Mouse (Mus musculus): ENCODE measurements at regions not wholly inside any gene's neighbourhood (a gene's known extent, or its start where the extent isn't known, plus 50 kb on each side); places are given as distances from the start of the nearest gene placed in this dataset.

DNA sequence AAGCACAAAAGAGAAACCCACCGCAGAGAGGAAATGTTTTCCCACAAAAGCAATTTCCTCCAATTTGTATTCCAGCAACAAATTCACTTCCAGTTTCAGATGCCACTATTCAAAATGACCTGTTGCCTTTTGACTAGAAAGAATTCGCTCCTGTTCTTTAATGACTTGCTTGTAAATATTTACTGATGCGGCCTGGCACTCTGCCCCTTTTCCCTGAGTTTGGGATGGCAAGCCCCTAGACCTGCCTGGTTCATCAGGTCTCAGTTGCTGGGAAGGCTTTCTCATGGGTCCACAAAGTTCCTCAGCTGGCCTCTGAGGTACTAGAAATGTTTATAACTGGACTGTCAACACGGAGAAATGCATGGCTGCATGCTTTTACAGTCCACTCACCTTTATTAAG lies 161.7 kb upstream of the Phactr1 start:
- no peak for ATAC-seq

- no peak for ATAC-seq
These were observed 157.9 kb upstream of the Phactr1 start for GRCm38 (mm10) chr13:42522553-42522952.

DNA sequence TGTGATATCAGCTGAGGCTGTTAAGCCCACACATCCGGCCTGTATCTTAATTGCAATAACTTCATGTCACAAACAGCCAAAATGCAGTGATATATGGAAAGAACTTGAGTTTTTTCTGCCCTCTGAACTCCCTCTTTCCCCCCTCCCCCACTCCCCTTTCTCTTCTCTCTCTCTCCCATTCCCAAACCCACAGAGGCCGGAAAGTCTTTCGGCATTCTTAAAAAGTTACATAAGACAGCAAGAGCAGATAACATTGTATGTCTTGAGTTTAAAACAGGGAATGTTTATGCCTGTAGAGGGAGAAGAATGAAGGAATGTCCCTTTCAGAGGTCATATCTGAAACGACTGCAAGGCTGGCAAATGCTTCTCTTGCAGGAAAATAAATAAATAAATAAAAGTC lies 154.3 kb upstream of the Phactr1 start:
- no peak for ATAC-seq

GRCm38 (mm10) chr13:42526966-42527365 lies 153.5 kb upstream of the Phactr1 start:
- ATAC-seq: no peak

DNA sequence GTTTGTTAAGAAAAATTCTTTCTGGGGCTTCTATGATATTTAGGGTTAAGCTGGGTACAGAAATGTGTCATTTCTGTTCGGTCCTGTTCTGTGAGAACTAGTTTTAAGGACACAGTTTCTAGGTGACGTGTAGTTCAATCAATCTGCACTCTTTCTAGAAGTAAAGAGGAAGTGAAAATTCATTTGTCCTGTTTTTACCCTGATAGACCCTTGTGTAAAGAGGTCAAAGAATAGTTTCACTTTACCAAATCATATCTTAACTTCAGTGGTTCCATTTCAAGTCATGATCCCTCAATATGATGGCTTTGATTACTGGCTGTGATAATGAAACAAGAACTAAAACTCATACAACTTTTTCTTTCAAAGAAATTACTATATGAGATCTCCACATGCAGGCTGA lies 152.3 kb upstream of the Phactr1 start:
- ATAC-seq: no peak

DNA sequence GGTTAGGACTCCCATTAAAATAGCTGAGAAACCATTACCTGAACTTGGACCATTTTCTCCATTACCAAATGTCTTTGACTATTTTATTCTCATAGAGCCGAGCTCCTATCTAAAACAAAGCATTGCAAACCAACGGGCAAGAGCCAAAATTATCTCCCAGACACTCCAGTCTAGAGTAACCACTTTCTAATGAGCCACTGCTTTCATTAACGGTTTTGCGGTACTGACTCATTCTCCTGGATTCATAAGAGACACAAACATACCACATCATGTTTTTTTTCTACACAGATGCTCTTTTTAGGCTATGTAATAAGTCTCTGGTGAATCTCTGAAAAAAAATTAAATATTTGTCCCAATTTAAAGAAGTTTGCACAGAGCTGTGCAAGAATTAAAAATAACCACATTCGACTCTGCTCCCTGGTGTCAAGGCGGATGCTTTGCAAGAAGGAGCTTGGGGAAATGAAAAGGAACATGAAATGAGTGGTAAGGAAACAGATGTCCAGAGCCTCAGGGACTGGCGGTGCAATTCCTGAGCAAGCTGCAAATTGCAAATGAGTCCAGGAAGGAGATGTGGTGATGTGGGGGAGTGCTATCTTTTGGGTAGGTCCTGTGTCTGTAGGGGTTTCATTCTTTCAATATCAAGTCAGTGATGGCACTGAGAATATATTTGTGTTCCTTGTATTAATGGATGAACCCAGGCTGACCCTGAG lies 143.8 kb upstream of the Phactr1 start:
- ATAC-seq: no peak

DNA sequence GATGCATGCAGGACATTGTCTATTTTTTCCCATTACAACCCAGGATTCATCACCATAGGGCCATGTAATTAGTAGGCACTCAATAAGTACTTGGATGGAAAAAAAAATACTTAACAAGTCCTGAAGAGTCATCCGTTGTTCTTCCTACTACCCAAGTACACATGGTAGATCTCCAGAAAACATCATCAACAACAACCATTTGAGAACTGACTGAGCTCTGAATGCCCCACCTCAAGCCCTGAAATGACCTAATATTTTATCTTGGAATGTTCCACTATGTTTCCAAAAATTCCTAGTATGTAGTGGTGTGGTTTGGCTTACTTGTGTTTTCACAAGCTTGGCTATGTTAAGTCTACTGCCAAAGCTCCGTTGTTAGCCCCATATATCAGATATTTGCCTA lies 142.4 kb upstream of the Phactr1 start:
- no peak for ATAC-seq

DNA sequence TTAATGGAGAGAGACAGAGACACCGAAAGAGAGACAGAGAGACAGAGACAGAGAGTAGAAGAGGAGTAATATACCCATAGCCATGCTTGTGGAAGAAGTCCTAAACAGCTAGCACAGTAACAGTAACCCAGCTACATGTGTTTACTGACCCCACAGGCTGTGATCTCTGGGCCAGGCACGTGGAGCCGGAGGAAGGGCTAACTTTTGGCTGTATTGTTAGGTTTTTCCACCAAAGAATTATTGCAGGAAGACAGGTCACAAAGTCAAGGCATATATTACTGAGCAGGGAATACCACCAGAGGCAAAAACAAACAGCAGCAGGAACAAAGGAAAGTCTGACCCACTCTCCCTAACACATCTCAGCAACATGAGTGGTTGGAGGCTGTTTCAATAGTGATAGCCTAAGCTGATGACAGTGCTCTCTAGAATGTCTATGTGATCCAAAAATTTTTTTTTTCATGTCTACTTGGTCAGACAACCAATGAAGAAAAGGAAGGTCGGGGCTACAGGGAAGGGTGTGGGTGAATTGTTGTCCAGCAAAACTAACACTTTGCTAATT lies 135.8 kb upstream of the Phactr1 start:
- ATAC-seq: no peak

GRCm38 (mm10) chr13:42546389-42546788 lies 134.0 kb upstream of the Phactr1 start:
- ATAC-seq: no peak

GRCm38 (mm10) chr13:42546851-42547250 lies 133.6 kb upstream of the Phactr1 start:
- ATAC-seq: no peak

- no peak for ATAC-seq
These were observed 131.3 kb upstream of the Phactr1 start for GRCm38 (mm10) chr13:42549021-42549559.

DNA sequence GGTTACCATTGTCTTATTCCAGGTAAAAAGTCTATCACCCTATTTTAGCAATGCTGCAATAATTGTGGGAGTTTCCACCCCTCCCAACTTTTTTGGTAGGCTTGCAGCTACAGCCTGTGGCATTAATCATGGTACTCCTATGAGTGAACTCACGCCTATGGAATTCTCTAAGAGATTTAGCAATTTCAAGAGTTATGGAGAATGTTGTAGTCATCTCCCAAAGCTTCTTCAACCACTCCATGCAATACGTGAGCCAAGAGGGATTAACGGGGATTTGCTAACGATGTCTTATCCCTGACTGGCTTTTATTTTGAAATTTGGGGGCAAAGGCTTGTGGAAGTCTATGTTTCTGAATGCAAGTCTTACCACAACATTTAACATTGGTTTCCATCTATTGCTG lies 125.5 kb upstream of the Phactr1 start:
- no peak for ATAC-seq

DNA sequence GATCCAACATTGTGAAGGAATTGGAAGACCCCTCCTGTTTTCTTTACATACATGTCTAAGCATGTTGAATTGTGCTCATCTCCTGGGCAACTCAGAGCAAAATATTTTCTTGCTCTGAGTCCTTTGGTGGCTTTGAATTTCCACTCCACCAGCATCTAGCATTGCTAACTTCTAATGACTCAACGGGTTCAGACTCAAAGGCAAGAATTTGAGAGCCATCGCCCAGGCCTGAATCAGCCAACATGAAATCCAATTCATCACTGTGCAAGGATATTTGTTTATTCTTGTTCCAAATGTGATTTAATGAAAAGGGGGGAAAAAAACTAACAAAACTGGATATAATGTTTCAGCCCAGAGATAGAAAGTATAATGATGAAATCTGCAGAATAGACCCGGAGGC lies 121.9 kb upstream of the Phactr1 start:
- no peak for ATAC-seq

GRCm38 (mm10) chr13:42561446-42561845 lies 119.0 kb upstream of the Phactr1 start:
- no peak for ATAC-seq

DNA sequence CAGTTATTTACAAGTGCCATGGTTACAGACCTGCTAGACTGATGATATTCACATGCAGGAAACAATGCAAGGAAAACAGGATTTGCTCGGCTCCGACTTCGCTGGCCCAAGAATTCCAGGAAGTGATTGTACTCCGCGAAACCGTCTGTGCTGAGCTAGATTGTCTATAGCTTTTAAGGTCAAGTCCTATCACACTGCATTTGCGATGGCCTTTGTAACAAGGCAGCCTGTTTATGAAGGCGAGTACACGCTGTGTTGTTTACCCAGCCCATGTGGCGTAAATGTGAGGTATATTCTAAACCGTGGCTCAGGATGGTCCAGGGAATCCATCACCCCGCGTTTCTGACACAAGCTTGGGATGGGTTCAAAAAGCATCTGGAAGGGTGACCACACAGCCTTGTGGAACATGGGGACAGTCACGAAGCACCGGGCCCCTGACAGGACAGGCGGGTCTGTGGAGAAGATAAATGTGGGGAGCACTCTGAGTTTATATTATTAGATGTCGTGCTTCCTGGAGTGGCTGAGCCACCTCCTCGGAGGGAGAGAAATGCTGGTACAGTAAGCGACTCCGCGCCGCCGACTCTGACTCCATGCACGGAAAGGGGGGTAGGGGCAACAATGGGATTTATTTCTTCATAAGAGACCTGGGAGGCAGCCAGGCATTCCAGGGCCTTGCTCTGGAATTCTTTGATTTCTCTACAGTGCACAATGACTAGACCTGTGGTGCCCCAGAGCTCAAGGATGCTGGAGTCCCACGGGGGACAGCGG lies 114.9 kb upstream of the Phactr1 start:
- ATAC-seq: no peak

DNA sequence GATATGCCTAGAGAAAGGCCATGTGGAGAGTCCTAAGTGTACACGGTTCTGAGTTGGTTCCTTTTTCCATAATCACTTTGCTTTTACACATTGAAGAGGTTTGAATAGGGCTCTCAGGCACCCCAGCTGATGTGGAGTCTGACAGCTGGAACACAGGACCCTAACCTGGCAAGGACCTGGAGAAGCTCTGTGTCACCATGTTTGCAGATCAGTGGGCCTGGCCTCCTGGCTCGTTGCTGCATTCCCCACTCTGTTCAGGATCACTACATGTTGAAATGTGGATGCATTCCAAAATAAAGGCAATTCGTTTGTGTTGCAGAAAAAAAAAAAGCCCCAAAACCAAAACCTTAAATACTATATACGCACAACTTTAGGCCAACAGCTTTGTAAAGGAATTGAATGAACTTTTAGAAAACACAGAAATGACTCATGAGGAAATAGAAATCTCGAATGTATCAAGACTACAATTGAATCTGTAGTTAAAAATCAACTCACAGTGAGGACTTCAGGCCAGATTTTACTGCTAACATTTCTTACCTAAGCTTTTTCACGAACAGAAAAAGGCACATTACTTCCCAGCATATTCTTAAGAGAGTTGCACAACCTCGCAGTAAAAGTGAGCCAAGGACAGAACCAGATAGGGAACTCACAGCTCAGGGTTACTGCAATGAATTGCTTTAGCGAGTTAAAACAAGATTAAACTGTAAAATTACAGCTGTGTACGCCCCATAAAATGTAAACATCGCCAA lies 109.6 kb upstream of the Phactr1 start:
- no peak for ATAC-seq

GRCm38 (mm10) chr13:42574189-42574588 lies 106.2 kb upstream of the Phactr1 start:
- ATAC-seq: no peak

DNA sequence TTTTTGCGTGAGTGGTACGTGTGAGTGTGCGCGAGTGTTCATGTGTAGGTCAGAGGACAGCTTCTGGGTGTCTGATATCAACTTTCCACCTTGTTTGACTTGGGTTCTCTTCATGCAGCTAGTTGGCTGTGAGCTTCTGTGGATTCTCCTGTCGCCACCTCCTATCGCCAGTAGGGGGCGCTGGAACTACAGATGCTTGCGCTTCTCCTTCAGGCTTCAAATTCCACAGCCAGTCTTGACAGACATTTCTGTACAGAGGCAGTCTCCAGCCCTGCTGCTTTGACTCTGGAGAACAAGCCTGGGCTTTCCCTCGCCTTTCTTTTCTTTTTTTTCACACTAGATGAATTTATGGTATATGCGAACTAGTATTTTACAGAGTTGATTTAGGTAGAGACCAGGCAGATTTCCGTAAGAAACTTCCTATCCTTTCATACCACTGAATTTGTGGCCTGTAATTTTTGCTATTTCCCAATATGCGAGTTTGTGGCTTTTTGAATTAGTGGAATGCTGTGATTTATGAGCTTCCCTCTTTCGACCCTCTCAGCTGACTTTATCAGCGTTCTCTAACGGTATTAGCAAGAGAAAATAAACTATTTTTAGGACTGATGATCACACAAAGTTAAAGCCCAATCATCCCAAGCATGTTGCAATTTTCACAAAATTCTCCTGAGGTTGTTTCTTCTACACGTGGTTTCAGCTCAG lies 104.5 kb upstream of the Phactr1 start:
- no peak for ATAC-seq

DNA sequence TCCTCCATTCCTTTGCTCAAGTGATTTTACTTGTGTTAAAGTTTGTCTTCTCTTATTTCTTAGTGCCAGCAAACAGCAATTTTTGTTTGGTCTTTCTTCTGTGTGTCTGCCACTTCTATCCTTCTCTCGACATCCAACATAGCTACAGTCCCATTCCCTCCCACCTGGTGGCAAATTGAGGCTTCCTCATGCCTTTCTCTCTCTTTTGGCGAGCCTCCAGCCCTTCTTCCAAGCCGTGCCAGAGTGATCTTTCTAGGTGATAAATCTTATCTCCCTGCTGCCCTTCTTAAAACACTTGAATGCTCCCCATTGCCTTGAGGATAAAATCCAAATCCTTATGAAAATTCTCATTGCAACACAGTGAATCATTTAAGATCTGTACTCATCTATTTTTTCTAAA lies 101.0 kb upstream of the Phactr1 start:
- ATAC-seq: no peak

GRCm38 (mm10) chr13:42589136-42589535 lies 91.3 kb upstream of the Phactr1 start:
- no peak for ATAC-seq

DNA sequence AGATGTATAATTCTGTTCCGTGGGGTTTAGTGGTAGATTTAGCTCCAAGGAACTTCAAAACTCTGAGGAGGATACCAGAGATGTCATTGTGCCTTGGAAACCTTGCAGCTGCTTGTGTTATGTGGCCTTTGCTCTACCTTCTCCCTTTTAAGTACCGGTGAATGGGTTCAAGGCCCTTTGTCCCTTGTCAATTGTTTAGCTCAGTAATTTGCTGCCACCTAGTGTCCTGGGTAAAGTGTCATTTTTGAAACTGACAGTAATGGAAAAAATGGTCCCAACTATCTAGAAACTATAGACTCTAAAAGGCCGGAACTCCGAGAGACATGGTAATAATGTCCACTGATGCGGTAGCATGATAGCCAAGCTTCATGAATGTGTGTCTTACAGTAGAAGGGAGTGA lies 90.8 kb upstream of the Phactr1 start:
- ATAC-seq: no peak

DNA sequence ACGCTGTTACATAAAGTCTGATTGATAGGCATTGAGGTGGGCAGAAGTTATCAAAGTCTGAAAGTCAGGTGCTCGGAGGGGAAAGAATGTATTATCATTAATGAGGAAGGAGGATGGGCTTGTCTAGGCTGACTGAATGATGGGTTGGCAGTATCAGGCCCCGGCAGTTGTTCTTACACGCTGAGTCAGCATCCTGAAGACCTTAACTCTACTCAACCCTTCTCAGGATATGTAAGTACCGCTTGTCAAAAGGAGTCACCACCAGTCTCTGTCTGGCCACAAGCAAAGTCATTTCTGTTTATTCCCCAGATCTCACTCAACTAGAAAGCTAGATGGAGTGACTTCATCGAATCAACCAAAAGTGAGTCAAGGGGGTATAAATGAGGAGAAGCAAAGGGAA lies 90.0 kb upstream of the Phactr1 start:
- no peak for ATAC-seq
